Comparison of ENCODE assay signal across 31 mouse cellular contexts in genomic region chr16:72841066-72841465, GRCm38 (mm10).
DNase-seq lines count a peak whose midpoint lies in the region; ATAC-seq and TF ChIP-seq lines count a peak whose summit lies in the region.
"Had no signal": no experiment of that assay in that cellular context is flagged by ENCODE, and none has a peak within 500 bp of the region (broad histone marks: within the 10 kb centered on the region; RNA-seq: fewer than 3 reads in every experiment).

No protein-coding gene starts in this region.

- H3K4me3 ChIP-seq in kidney, postnatal 0 days (replicated peaks; ENCODE audit: low read depth, low read length) = no peak overlapping the region
- no peak overlapping the region for H3K4me3 ChIP-seq in heart, embryonic 12.5 days
- H3K4me3 ChIP-seq: erythroblast, embryonic 14.5 days; heart, adult 2 months; heart, embryonic 13.5 days; layer of hippocampus, adult 2 months; liver, embryonic 12.5 days; neural tube, embryonic 12.5 days; stomach, embryonic 15.5 days had no signal

- ATAC-seq in cerebellum, adult (ENCODE audit: insufficient number of reproducible peaks, low FRiP score, low TSS enrichment) = peak; percentile 96
- ATAC-seq in kidney, postnatal 0 days (replicated peaks; ENCODE audit: low FRiP score, low read depth) = no peak
- no peak for ATAC-seq in heart, embryonic 12.5 days (ENCODE audit: insufficient number of reproducible peaks, low FRiP score)
- ATAC-seq: activated CD4-positive, CD25-positive, alpha-beta regulatory T cell, adult 4 months; forebrain, postnatal 0 days; intestine, embryonic 16.5 days; liver, embryonic 12.5 days; liver, postnatal 0 days; midbrain, embryonic 16.5 days had no signal

- no peaks in the 10 kb centered on the region for H3K27me3 ChIP-seq in kidney, postnatal 0 days (ENCODE audit: insufficient read depth, low read length)
- no peaks in the 10 kb centered on the region for H3K27me3 ChIP-seq in heart, embryonic 12.5 days (replicated peaks)
- H3K27me3 ChIP-seq: CH12.LX; heart, embryonic 13.5 days; liver, embryonic 12.5 days; neural tube, embryonic 12.5 days; stomach, embryonic 15.5 days had no signal

- H3K27ac ChIP-seq in kidney, postnatal 0 days = no peak overlapping the region
- no peak overlapping the region for H3K27ac ChIP-seq in heart, embryonic 12.5 days (ENCODE audit: poor library complexity, severe bottlenecking)
- H3K27ac ChIP-seq: heart, adult 2 months; heart, embryonic 13.5 days; layer of hippocampus, adult 2 months; liver, embryonic 12.5 days; neural tube, embryonic 12.5 days; stomach, embryonic 15.5 days had no signal

- H3K9ac ChIP-seq in kidney, postnatal 0 days (ENCODE audit: low read depth, low read length) = no peak overlapping the region
- H3K9ac ChIP-seq in heart, embryonic 12.5 days = no peak overlapping the region
- H3K9ac ChIP-seq: forebrain, postnatal 0 days; heart, embryonic 13.5 days; liver, embryonic 12.5 days; liver, postnatal 0 days; neural tube, embryonic 12.5 days; stomach, embryonic 15.5 days had no signal

- H3K4me1 ChIP-seq in kidney, postnatal 0 days (replicated peaks; ENCODE audit: insufficient read depth, low read length) = no peaks in the 10 kb centered on the region; the same call in 1 of the 2 replicates
- no peaks in the 10 kb centered on the region for H3K4me1 ChIP-seq in heart, embryonic 12.5 days (replicated peaks)
- H3K4me1 ChIP-seq: liver, embryonic 12.5 days; neural tube, embryonic 12.5 days; stomach, embryonic 15.5 days had no signal

- no peaks in the 10 kb centered on the region for H3K9me3 ChIP-seq in kidney, postnatal 0 days (replicated peaks; ENCODE audit: low read length)
- H3K9me3 ChIP-seq in heart, embryonic 12.5 days (replicated peaks) = no peaks in the 10 kb centered on the region
- H3K9me3 ChIP-seq: heart, embryonic 13.5 days; liver, embryonic 12.5 days; neural tube, embryonic 12.5 days; stomach, embryonic 15.5 days had no signal

- DNase-seq in cerebellum, postnatal 4 days (ENCODE audit: low spot score in 2 of 2) = no peak
- no peak for DNase-seq in kidney, postnatal 0 days (ENCODE audit: low spot score)
- no peak for DNase-seq in kidney, adult 18-20 months
- DNase-seq in cerebellum, adult 9-10 months = peak; percentile 55
- DNase-seq in cerebellum, postnatal 36 days = peak; percentile 10 to 33
- DNase-seq in spleen, postnatal 10 days (ENCODE audit: low spot score in 2 of 2) = no peak
- DNase-seq: adrenal gland, adult 2 months; adrenal gland, postnatal 36 days; forebrain, postnatal 0 days; heart, adult 2 months; heart, postnatal 10 days; kidney, adult 9 months; kidney, postnatal 25 days; left cerebral cortex, postnatal 4 days; liver, postnatal 0 days; lung, postnatal 36 days; right cerebral cortex, postnatal 14 days; thymus, postnatal 14 days had no signal

- WGBS in kidney, postnatal 0 days = 26% methylated on average over 9 of the region's 9 CpGs
- WGBS in heart, embryonic 12.5 days = 75% methylated on average over 9 of the region's 9 CpGs

- H3K36me3 ChIP-seq in kidney, postnatal 0 days (ENCODE audit: insufficient read depth, low read length) = no peaks in the 10 kb centered on the region
- H3K36me3 ChIP-seq in heart, embryonic 12.5 days = no peaks in the 10 kb centered on the region
- H3K36me3 ChIP-seq: heart, embryonic 13.5 days; liver, embryonic 12.5 days; neural tube, embryonic 12.5 days; stomach, embryonic 15.5 days had no signal

- TF ChIP-seq CTCF in kidney, postnatal 0 days (IDR thresholded peaks at IDR 0.05; ENCODE audit: low read depth) = no peak

- H3K4me2 ChIP-seq in kidney, postnatal 0 days (ENCODE audit: low read length) = 0 out of 2 replicates have a peak overlapping the region, but pooled peaks have one; percentile 16
- no peak overlapping the region for H3K4me2 ChIP-seq in heart, embryonic 12.5 days
- H3K4me2 ChIP-seq: heart, embryonic 13.5 days; liver, embryonic 12.5 days; midbrain, embryonic 11.5 days; neural tube, embryonic 12.5 days; stomach, embryonic 15.5 days had no signal

Comparison
In these comparisons a context has a peak if more than half of its experiments do, and no peak if none do; other contexts are left out.
1. DNase-seq: peak in cerebellum, adult 9-10 months (single experiment) and cerebellum, postnatal 36 days (2 of 2); none in cerebellum, postnatal 4 days (0 of 2), kidney, postnatal 0 days (single experiment), kidney, adult 18-20 months (single experiment) and spleen, postnatal 10 days (0 of 2).